Mouse (Mus musculus): ENCODE results near the gene Arel1. TPM values are rescaled to one million over a fixed set of nuclear protein-coding genes. Genes with fewer than 3 reads are reported as not detected.

Arel1 gene
- polyA plus RNA-seq, 1 experiment from 2014 or later, result 10.8 TPM

Other genes with a start within 250 kb of the Arel1 start
- gene Npc2, start 197.7 kb downstream of the Arel1 start, polyA plus RNA-seq (2015; fragmentation: Nextera tagmentation; extraction: Ambion mirVana), result 62.1 and 67.8 TPM in 2 replicates
- gene Isca2, start 197.6 kb downstream of the Arel1 start, polyA plus RNA-seq (2015; fragmentation: Nextera tagmentation; extraction: Ambion mirVana), result 119 and 125 TPM in 2 replicates
- 0.75 and 1.2 TPM in 2 replicates for gene Ltbp2, start 94.4 kb downstream of the Arel1 start, polyA plus RNA-seq (2015; fragmentation: Nextera tagmentation; extraction: Ambion mirVana)
- gene Fcf1, start within 50 bp of the Arel1 start, polyA plus RNA-seq (2015; fragmentation: Nextera tagmentation; extraction: Ambion mirVana), result 132 and 140 TPM in 2 replicates
- gene Ylpm1, start 25.4 kb upstream of the Arel1 start, polyA plus RNA-seq (2015; fragmentation: Nextera tagmentation; extraction: Ambion mirVana), result 25.7 and 26.1 TPM in 2 replicates
- 2.9 and 3.0 TPM in 2 replicates for gene Prox2, start 139.9 kb upstream of the Arel1 start, polyA plus RNA-seq (2015; fragmentation: Nextera tagmentation; extraction: Ambion mirVana)
- gene Dlst, start 139.9 kb upstream of the Arel1 start, polyA plus RNA-seq (2015; fragmentation: Nextera tagmentation; extraction: Ambion mirVana), result 102 and 106 TPM in 2 replicates
- 1.7 and 1.8 TPM in 2 replicates for gene Rps6kl1, start 180.4 kb upstream of the Arel1 start, polyA plus RNA-seq (2015; fragmentation: Nextera tagmentation; extraction: Ambion mirVana)
- gene Pgf, start 206.9 kb upstream of the Arel1 start, polyA plus RNA-seq (2015; fragmentation: Nextera tagmentation; extraction: Ambion mirVana), result 14.7 and 16.0 TPM in 2 replicates
- 76.7 and 78.1 TPM in 2 replicates for gene Eif2b2, start 248.6 kb upstream of the Arel1 start, polyA plus RNA-seq (2015; fragmentation: Nextera tagmentation; extraction: Ambion mirVana)